Mouse (Mus musculus) C2C12 (cell line): ENCODE measurements around the gene Hoxd8.

ENCODE experiments used
- CEBPB ChIP-seq: IDR thresholded peaks from one replicate; pipeline ENCODE4 v1.6.1; 2011; ENCODE audit warnings: low read depth, mild to moderate bottlenecking, control low read depth, moderate library complexity
- CTCF ChIP-seq: IDR thresholded peaks from one replicate; pipeline ENCODE4 v1.5.1; 2011; ENCODE audit not compliant: control insufficient read depth, insufficient read depth, insufficient read length

DNA sequence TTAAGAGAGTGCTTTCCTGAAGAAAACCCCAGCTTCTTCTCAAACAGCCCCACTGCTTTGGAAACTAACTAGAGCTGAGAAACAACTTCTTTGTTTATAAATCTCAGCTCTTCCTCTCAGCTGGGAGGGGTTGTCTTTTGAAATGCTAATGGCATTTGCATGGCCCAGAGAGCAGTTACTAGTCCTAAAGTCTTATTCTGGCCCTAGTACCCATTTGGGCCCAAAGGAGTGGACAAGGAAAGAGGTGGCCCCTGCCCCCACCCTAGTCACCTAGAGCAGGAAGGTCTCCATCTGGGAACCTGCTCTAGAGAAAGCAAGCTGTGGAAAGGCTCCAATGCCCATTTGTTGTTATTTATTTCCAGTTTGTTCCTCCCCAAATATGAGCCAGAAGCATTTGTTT lies 26.6 kb downstream of the Hoxd8 start:
- TF ChIP-seq CTCF (no peak), CEBPB (no peak)
